Mouse (Mus musculus) CD4-positive, CD25-positive, alpha-beta regulatory T cell (primary cell): ENCODE results near the gene Me1. TPM values are rescaled to one million over a fixed set of nuclear protein-coding genes. Genes with fewer than 3 reads are reported as not detected.

ENCODE experiments used
- polyA plus RNA-seq: library from polyadenylated mRNA; unstranded; fragments of 100-300 nt; shearing (Covaris generic); gene quantifications from one replicate; pipeline ENCODE4 v1.2.1, GENCODE M21; 2017

Me1 gene
- 0.11 TPM for polyA plus RNA-seq

DNA sequence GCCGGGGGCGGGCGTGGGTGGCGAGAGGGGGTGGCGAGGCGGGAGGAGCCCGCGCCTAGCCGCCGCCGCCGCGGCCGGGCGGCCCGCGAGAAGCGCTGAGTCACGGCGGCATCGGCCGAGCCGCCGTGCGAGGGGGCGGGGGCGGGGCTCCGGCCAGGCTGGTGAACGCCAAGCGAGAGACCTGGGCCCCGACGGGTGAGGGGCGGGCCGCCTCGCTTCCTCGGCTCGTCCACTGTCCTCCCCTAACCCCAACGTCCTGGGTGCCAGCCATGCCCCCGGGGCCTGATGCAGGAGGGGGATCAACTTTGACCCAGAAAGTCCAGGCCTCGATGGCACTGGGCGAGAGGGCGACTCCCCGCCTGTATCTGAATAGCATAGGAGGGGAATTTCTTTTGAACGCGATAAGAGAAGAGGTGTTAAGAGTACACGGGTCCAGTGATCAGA, at the start of gene Me1:
TSS of gene Me1 (minus strand) at position 136 of the 444 bp plus-strand sequence.

GRCm38 (mm10) chr9:86742959-86743911, 47.5 kb upstream of the Me1 start, which contains the start of gene Prss35:
Gene Prss35, plus strand, starts transcription at chr9:86743649.

DNA sequence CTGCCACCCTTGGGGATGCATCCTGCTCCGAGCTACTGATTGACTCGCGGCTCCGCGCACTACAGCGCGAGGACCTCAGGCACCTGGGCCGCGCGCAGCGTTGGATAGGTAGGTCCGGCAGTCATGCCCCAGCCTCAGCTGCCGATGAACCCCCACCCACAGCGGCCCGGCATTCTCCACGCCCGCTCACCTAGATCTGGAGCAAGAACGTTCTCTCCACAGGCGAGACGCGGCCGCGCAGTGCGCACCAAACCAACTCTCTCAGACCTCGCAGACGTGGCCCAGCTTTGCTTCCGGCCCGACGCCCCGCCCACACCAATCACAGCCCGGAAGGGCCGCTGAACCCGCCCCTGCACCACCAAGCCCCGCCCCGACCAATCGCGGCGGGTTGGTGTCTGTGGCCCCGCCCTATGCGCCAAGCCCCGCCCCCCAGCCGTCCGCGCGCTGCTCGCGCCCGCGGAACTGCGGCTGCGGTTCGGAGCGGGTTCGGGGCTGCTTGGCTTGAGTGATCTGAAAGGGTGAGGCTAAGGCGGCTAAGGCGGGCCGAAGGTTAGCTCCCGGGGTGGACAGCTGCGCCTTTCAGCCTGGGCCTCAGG, 124.1 kb downstream of the Me1 start, which contains the start of the genes Pgm3 and Rwdd2a:
TSS of gene Pgm3 (minus strand) at position 303 of the 596 bp plus-strand sequence.
TSS of gene Rwdd2a (plus strand) at position 452 of the 596 bp plus-strand sequence.

Other genes with a start within 250 kb of the Me1 start
- gene Ube2cbp, start 231.0 kb downstream of the Me1 start, polyA plus RNA-seq: 4.3 TPM
- 38.2 TPM for gene Dop1a, start 228.8 kb downstream of the Me1 start, polyA plus RNA-seq
- gene Pgm3, start 124.1 kb downstream of the Me1 start, polyA plus RNA-seq: 17.6 TPM
- 5.4 TPM for gene Rwdd2a, start 124.0 kb downstream of the Me1 start, polyA plus RNA-seq
- 0.07 TPM for gene Prss35, start 47.7 kb upstream of the Me1 start, polyA plus RNA-seq
- gene Snap91, start 184.7 kb upstream of the Me1 start, polyA plus RNA-seq: 0.18 TPM